13 mouse cellular contexts compared by ENCODE assay signal in the genomic region with DNA sequence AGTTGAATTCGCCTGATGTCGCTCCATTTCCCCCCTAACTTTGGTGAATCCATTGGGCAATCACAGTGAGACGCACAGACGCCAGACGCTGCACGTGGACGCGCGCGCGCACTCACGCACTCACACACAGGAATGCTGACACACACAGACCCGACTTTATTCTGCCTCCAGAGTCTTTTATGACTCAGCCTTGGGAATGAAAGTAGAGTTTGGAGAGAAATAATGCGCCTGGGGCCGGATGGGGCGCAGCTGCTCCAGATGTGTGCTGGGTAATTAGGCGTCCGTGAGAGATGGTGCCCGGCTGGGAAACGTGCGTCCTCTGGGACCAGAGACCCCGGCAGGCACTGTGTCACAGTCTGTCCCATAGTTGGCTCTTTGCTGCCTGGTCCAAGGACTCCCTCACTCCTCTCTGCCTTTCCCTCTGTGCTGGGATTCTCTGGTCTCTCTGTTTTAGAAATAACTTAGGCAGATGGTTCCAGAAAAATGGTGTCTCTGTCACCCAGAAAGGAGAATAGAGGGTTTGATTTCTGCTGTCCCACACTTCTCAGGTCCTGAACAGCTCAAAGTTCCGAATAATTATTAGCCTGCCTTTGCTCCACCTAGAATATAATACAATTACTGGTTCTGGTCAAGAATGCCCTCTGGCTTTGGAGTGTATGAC. TPM values are rescaled to one million over a fixed set of nuclear protein-coding genes. Genes with fewer than 3 reads are reported as not detected.
DNase-seq lines count a peak whose midpoint lies in the region; ATAC-seq lines count a peak whose summit lies in the region.
"Had no signal": no experiment of that assay in that cellular context is flagged by ENCODE, and none has a peak within 500 bp of the region (broad histone marks: within the 10 kb centered on the region; RNA-seq: fewer than 3 reads in every experiment).

No protein-coding gene starts in this region.

- no peak overlapping the region for H3K9ac ChIP-seq in forebrain, embryonic 11.5 days (ENCODE audit: low read length)
- no peak overlapping the region for H3K9ac ChIP-seq in forebrain, embryonic 15.5 days (replicated peaks)
- no peak overlapping the region for H3K9ac ChIP-seq in kidney, embryonic 15.5 days
- H3K9ac ChIP-seq in forebrain, embryonic 14.5 days (ENCODE audit: low read length) = no peak overlapping the region
- H3K9ac ChIP-seq in heart, embryonic 12.5 days = no peak overlapping the region
- H3K9ac ChIP-seq: hindbrain, embryonic 12.5 days; liver, embryonic 13.5 days had no signal

- no peaks in the 10 kb centered on the region for H3K36me3 ChIP-seq in forebrain, embryonic 11.5 days (ENCODE audit: control insufficient read depth, insufficient read depth, low read length)
- H3K36me3 ChIP-seq in forebrain, embryonic 15.5 days = no peaks in the 10 kb centered on the region
- peaks cover 28% of the 10 kb centered on the region for H3K36me3 ChIP-seq in kidney, embryonic 15.5 days
- H3K36me3 ChIP-seq in forebrain, embryonic 14.5 days (ENCODE audit: control insufficient read depth, insufficient read depth, low read length) = no peaks in the 10 kb centered on the region
- H3K36me3 ChIP-seq in heart, embryonic 12.5 days = no peaks in the 10 kb centered on the region
- H3K36me3 ChIP-seq: hindbrain, embryonic 12.5 days; liver, embryonic 13.5 days had no signal

- no peaks in the 10 kb centered on the region for H3K9me3 ChIP-seq in forebrain, embryonic 11.5 days (ENCODE audit: control insufficient read depth, low read length)
- no peaks in the 10 kb centered on the region for H3K9me3 ChIP-seq in forebrain, embryonic 15.5 days
- no peaks in the 10 kb centered on the region for H3K9me3 ChIP-seq in kidney, embryonic 15.5 days (replicated peaks)
- no peaks in the 10 kb centered on the region for H3K9me3 ChIP-seq in forebrain, embryonic 14.5 days (replicated peaks; ENCODE audit: control insufficient read depth, low read length)
- no peaks in the 10 kb centered on the region for H3K9me3 ChIP-seq in heart, embryonic 12.5 days (replicated peaks)
- H3K9me3 ChIP-seq: hindbrain, embryonic 12.5 days; liver, embryonic 13.5 days had no signal

- no peak overlapping the region for H3K4me3 ChIP-seq in forebrain, embryonic 11.5 days (ENCODE audit: low read depth, low read length)
- H3K4me3 ChIP-seq in forebrain, embryonic 15.5 days = no peak overlapping the region
- peak overlapping the region; percentile 11; the same call in 1 of the 2 replicates for H3K4me3 ChIP-seq in kidney, embryonic 15.5 days (replicated peaks)
- H3K4me3 ChIP-seq in forebrain, embryonic 14.5 days (ENCODE audit: low read depth, low read length) = no peak overlapping the region
- H3K4me3 ChIP-seq in heart, embryonic 12.5 days = no peak overlapping the region
- H3K4me3 ChIP-seq: erythroblast, embryonic 14.5 days; hindbrain, embryonic 12.5 days; liver, embryonic 13.5 days had no signal

- H3K4me2 ChIP-seq in forebrain, embryonic 11.5 days (ENCODE audit: low read depth, low read length, severe bottlenecking) = no peak overlapping the region
- H3K4me2 ChIP-seq in forebrain, embryonic 15.5 days (replicated peaks) = no peak overlapping the region
- H3K4me2 ChIP-seq in kidney, embryonic 15.5 days = peak overlapping the region; percentile 48
- H3K4me2 ChIP-seq in forebrain, embryonic 14.5 days (ENCODE audit: low read length) = no peak overlapping the region
- H3K4me2 ChIP-seq in heart, embryonic 12.5 days = no peak overlapping the region
- H3K4me2 ChIP-seq: hindbrain, embryonic 12.5 days; liver, embryonic 13.5 days had no signal

- H3K27ac ChIP-seq in forebrain, embryonic 11.5 days (ENCODE audit: low read depth, low read length) = no peak overlapping the region
- no peak overlapping the region for H3K27ac ChIP-seq in forebrain, embryonic 15.5 days (replicated peaks)
- peak overlapping the region; percentile 78 for H3K27ac ChIP-seq in kidney, embryonic 15.5 days
- no peak overlapping the region for H3K27ac ChIP-seq in forebrain, embryonic 14.5 days (ENCODE audit: low read depth, low read length)
- H3K27ac ChIP-seq in heart, embryonic 12.5 days (ENCODE audit: poor library complexity, severe bottlenecking) = no peak overlapping the region
- H3K27ac ChIP-seq: hindbrain, embryonic 12.5 days; liver, embryonic 13.5 days had no signal

- DNase-seq in forebrain, embryonic 11.5 days (ENCODE audit: low spot score) = peak; percentile 54
- DNase-seq in adrenal gland, postnatal 36 days = peak; percentile 88 to 89
- DNase-seq in neural tube, embryonic 10.5 days (ENCODE audit: extremely low spot score, low spot score) = peak; percentile 60
- no peak for DNase-seq in heart, adult 18-20 months
- DNase-seq in forebrain, embryonic 14.5 days (ENCODE audit: low spot score) = no peak
- DNase-seq: liver, embryonic 13.5 days; thymus, adult 2 months had no signal

- H3K27me3 ChIP-seq in forebrain, embryonic 11.5 days (ENCODE audit: control insufficient read depth, insufficient read depth, low read length) = peaks cover 98% of the 10 kb centered on the region
- peaks cover 98% of the 10 kb centered on the region for H3K27me3 ChIP-seq in forebrain, embryonic 15.5 days
- H3K27me3 ChIP-seq in kidney, embryonic 15.5 days = peaks cover 16% of the 10 kb centered on the region; the same call in 1 of the 2 replicates
- peaks cover 98% of the 10 kb centered on the region for H3K27me3 ChIP-seq in forebrain, embryonic 14.5 days (replicated peaks; ENCODE audit: control insufficient read depth, insufficient read depth, low read length)
- H3K27me3 ChIP-seq in heart, embryonic 12.5 days (replicated peaks) = peaks cover 100% of the 10 kb centered on the region

- no peak for ATAC-seq in forebrain, embryonic 11.5 days (replicated peaks; ENCODE audit: low FRiP score)
- no peak for ATAC-seq in forebrain, embryonic 15.5 days (replicated peaks)
- ATAC-seq in kidney, embryonic 15.5 days (replicated peaks; ENCODE audit: low FRiP score) = no peak
- no peak for ATAC-seq in forebrain, embryonic 14.5 days
- no peak for ATAC-seq in heart, embryonic 12.5 days (ENCODE audit: insufficient number of reproducible peaks, low FRiP score)

- WGBS in forebrain, embryonic 11.5 days = 3% methylated on average over 23 of the region's 23 CpGs
- 2% methylated on average over 23 of the region's 23 CpGs for WGBS in forebrain, embryonic 15.5 days
- WGBS in kidney, embryonic 15.5 days = 6% methylated on average over 23 of the region's 23 CpGs
- 1% methylated on average over 23 of the region's 23 CpGs for WGBS in forebrain, embryonic 14.5 days
- 2% methylated on average over 23 of the region's 23 CpGs for WGBS in heart, embryonic 12.5 days

- H3K4me1 ChIP-seq in forebrain, embryonic 11.5 days (replicated peaks; ENCODE audit: control insufficient read depth, insufficient read depth, low read length) = no peaks in the 10 kb centered on the region
- H3K4me1 ChIP-seq in forebrain, embryonic 15.5 days = no peaks in the 10 kb centered on the region
- peaks cover 99% of the 10 kb centered on the region for H3K4me1 ChIP-seq in kidney, embryonic 15.5 days
- no peaks in the 10 kb centered on the region for H3K4me1 ChIP-seq in forebrain, embryonic 14.5 days (ENCODE audit: control insufficient read depth, insufficient read depth, low read length)
- H3K4me1 ChIP-seq in heart, embryonic 12.5 days (replicated peaks) = 0 out of 2 replicates have a peak, but pooled peaks cover 2% of the 10 kb centered on the region
- H3K4me1 ChIP-seq: hindbrain, embryonic 12.5 days; liver, embryonic 13.5 days had no signal

RNA-seq across cellular contexts. Expression of a gene that starts 10.8 kb away (rescaled TPM):
- not detected in 2 replicates for polyA plus RNA-seq in forebrain, embryonic 11.5 days (2014; fragmentation: Nextera tagmentation; extraction: Ambion mirVana)
- polyA plus RNA-seq in forebrain, embryonic 15.5 days (2015; fragmentation: Nextera tagmentation; extraction: Ambion mirVana) = not detected in 2 replicates
- 100 to 1,000 TPM; 225 to 357 TPM for total RNA-seq in adrenal gland, postnatal 36 days (2021)
- polyA plus RNA-seq in kidney, embryonic 15.5 days (2015; fragmentation: Nextera tagmentation; extraction: Ambion mirVana) = 22.3 and 27.2 TPM in 2 replicates
- total RNA-seq in heart, adult 18-20 months (2021) = not detected
- not detected in 2 replicates for polyA plus RNA-seq in forebrain, embryonic 14.5 days (2014; fragmentation: Nextera tagmentation; extraction: Ambion mirVana)
- 0.06 TPM in 1 of 2 replicates, not detected in the other for polyA plus RNA-seq in heart, embryonic 12.5 days (2016; fragmentation: Nextera tagmentation; extraction: Ambion mirVana)
- total RNA-seq: neutrophil, adult 5-6 weeks had no signal
- polyA plus RNA-seq: erythroblast, embryonic 14.5 days had no signal

RNA-seq across cellular contexts. Expression of a gene that starts 21.3 kb away (rescaled TPM):
- not detected in 2 replicates for polyA plus RNA-seq in forebrain, embryonic 11.5 days (2014; fragmentation: Nextera tagmentation; extraction: Ambion mirVana)
- polyA plus RNA-seq in forebrain, embryonic 15.5 days (2015; fragmentation: Nextera tagmentation; extraction: Ambion mirVana) = not detected in 2 replicates
- total RNA-seq in adrenal gland, postnatal 36 days (2021) = 10 to 100 TPM; 59.4 to 80.5 TPM
- polyA plus RNA-seq in kidney, embryonic 15.5 days (2015; fragmentation: Nextera tagmentation; extraction: Ambion mirVana) = 8.9 and 9.8 TPM in 2 replicates
- total RNA-seq in heart, adult 18-20 months (2021) = not detected
- polyA plus RNA-seq in forebrain, embryonic 14.5 days (2014; fragmentation: Nextera tagmentation; extraction: Ambion mirVana) = not detected in 2 replicates
- polyA plus RNA-seq in heart, embryonic 12.5 days (2016; fragmentation: Nextera tagmentation; extraction: Ambion mirVana) = 0.06 TPM in 1 of 2 replicates, not detected in the other
- total RNA-seq: neutrophil, adult 5-6 weeks had no signal
- polyA plus RNA-seq: erythroblast, embryonic 14.5 days; liver, embryonic 13.5 days had no signal

RNA-seq across cellular contexts. Expression of a gene that starts 26.0 kb away (rescaled TPM):
- 0.21 TPM in 1 of 2 replicates, not detected in the other for polyA plus RNA-seq in forebrain, embryonic 11.5 days (2014; fragmentation: Nextera tagmentation; extraction: Ambion mirVana)
- not detected in 2 replicates for polyA plus RNA-seq in forebrain, embryonic 15.5 days (2015; fragmentation: Nextera tagmentation; extraction: Ambion mirVana)
- total RNA-seq in adrenal gland, postnatal 36 days (2021) = 10 to 100 TPM; 35.5 to 49.8 TPM
- polyA plus RNA-seq in kidney, embryonic 15.5 days (2015; fragmentation: Nextera tagmentation; extraction: Ambion mirVana) = 58.5 and 62.7 TPM in 2 replicates
- total RNA-seq in heart, adult 18-20 months (2021) = not detected
- not detected in 2 replicates for polyA plus RNA-seq in forebrain, embryonic 14.5 days (2014; fragmentation: Nextera tagmentation; extraction: Ambion mirVana)
- 0.14 and 0.22 TPM in 2 replicates for polyA plus RNA-seq in heart, embryonic 12.5 days (2016; fragmentation: Nextera tagmentation; extraction: Ambion mirVana)
- total RNA-seq: neutrophil, adult 5-6 weeks had no signal
- polyA plus RNA-seq: erythroblast, embryonic 14.5 days had no signal

RNA-seq across cellular contexts. Expression of a gene that starts 31.8 kb away (rescaled TPM):
- not detected in 2 replicates for polyA plus RNA-seq in forebrain, embryonic 11.5 days (2014; fragmentation: Nextera tagmentation; extraction: Ambion mirVana)
- polyA plus RNA-seq in forebrain, embryonic 15.5 days (2015; fragmentation: Nextera tagmentation; extraction: Ambion mirVana) = not detected in 2 replicates
- total RNA-seq in adrenal gland, postnatal 36 days (2021) = 10 to 100 TPM; 43.9 to 62.2 TPM
- polyA plus RNA-seq in kidney, embryonic 15.5 days (2015; fragmentation: Nextera tagmentation; extraction: Ambion mirVana) = 47.1 and 49.1 TPM in 2 replicates
- not detected for total RNA-seq in heart, adult 18-20 months (2021)
- not detected in 2 replicates for polyA plus RNA-seq in forebrain, embryonic 14.5 days (2014; fragmentation: Nextera tagmentation; extraction: Ambion mirVana)
- 0.62 TPM in 1 of 2 replicates, not detected in the other for polyA plus RNA-seq in heart, embryonic 12.5 days (2016; fragmentation: Nextera tagmentation; extraction: Ambion mirVana)
- total RNA-seq: neutrophil, adult 5-6 weeks had no signal
- polyA plus RNA-seq: erythroblast, embryonic 14.5 days had no signal

RNA-seq across cellular contexts. Expression of a gene that starts 42.7 kb away (rescaled TPM):
- 0.21 TPM in 1 of 2 replicates, not detected in the other for polyA plus RNA-seq in forebrain, embryonic 11.5 days (2014; fragmentation: Nextera tagmentation; extraction: Ambion mirVana)
- not detected in 2 replicates for polyA plus RNA-seq in forebrain, embryonic 15.5 days (2015; fragmentation: Nextera tagmentation; extraction: Ambion mirVana)
- 10 to 100 TPM; 16.1 to 27.0 TPM for total RNA-seq in adrenal gland, postnatal 36 days (2021)
- polyA plus RNA-seq in kidney, embryonic 15.5 days (2015; fragmentation: Nextera tagmentation; extraction: Ambion mirVana) = 18.8 and 20.2 TPM in 2 replicates
- under 1 TPM; 0.12 to 0.21 TPM for total RNA-seq in heart, adult 18-20 months (2021)
- polyA plus RNA-seq in forebrain, embryonic 14.5 days (2014; fragmentation: Nextera tagmentation; extraction: Ambion mirVana) = 0.15 TPM in 1 of 2 replicates, not detected in the other
- 0.14 and 1.9 TPM in 2 replicates for polyA plus RNA-seq in heart, embryonic 12.5 days (2016; fragmentation: Nextera tagmentation; extraction: Ambion mirVana)
- total RNA-seq: neutrophil, adult 5-6 weeks had no signal
- polyA plus RNA-seq: erythroblast, embryonic 14.5 days had no signal

Comparison
In these comparisons a context has a peak if more than half of its experiments do, and no peak if none do; other contexts are left out.
1. DNase-seq: peak in forebrain, embryonic 11.5 days (single experiment), adrenal gland, postnatal 36 days (2 of 2) and neural tube, embryonic 10.5 days (single experiment); none in heart, adult 18-20 months (0 of 2) and forebrain, embryonic 14.5 days (single experiment).
2. RNA of a gene that starts 10.8 kb away (polyA plus RNA-seq): 22.3 to 27.2 TPM in kidney, embryonic 15.5 days; 0.06 TPM in heart, embryonic 12.5 days, not detected in forebrain, embryonic 14.5 days, not detected in forebrain, embryonic 11.5 days and not detected in forebrain, embryonic 15.5 days; every median in the first group is over 10 times any median in the second.
3. RNA of a gene that starts 26.0 kb away (polyA plus RNA-seq): 58.5 to 62.7 TPM in kidney, embryonic 15.5 days; 0.14 to 0.22 TPM in heart, embryonic 12.5 days, not detected in forebrain, embryonic 15.5 days, 0.21 TPM in forebrain, embryonic 11.5 days and not detected in forebrain, embryonic 14.5 days; every median in the first group is over 10 times any median in the second.